Comparison of ENCODE assay signal across 21 mouse cellular contexts in the genomic region with DNA sequence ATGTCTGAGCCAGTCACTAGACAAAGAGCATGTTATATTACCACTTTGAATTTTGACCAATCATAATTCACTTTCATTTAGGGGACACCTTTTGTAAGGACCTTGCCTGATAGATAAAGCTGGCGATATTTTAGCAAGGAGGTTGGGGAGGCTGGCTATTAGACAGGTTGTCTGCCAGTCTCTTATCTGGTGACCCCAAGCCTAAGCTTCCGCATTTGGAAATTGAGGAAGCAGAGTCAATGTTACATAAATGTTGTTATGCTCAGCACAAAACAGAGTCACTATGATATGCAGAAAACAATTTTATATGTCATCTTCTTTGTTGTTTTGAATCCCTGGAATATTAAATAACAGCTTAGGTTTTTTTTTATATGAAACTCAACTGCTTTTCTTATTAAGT.
"Had no signal": no experiment of that assay in that cellular context is flagged by ENCODE, and none has a peak within 500 bp of the region (broad histone marks: within the 10 kb centered on the region; RNA-seq: fewer than 3 reads in every experiment).

No protein-coding gene starts in this region.

- H3K9ac ChIP-seq: limb, embryonic 12.5 days; limb, embryonic 15.5 days; liver, embryonic 13.5 days; lung, embryonic 14.5 days; midbrain, embryonic 12.5 days; neural tube, embryonic 15.5 days had no signal

- H3K4me2 ChIP-seq: limb, embryonic 12.5 days; limb, embryonic 15.5 days; liver, embryonic 13.5 days; lung, embryonic 14.5 days; midbrain, embryonic 12.5 days; neural tube, embryonic 15.5 days had no signal

- H3K9me3 ChIP-seq: limb, embryonic 12.5 days; limb, embryonic 15.5 days; liver, embryonic 13.5 days; midbrain, embryonic 12.5 days; neural tube, embryonic 15.5 days had no signal

- H3K4me1 ChIP-seq: limb, embryonic 12.5 days; limb, embryonic 15.5 days; liver, embryonic 13.5 days; midbrain, embryonic 12.5 days; neural tube, embryonic 15.5 days had no signal

- H3K27me3 ChIP-seq: limb, embryonic 12.5 days; limb, embryonic 15.5 days; liver, embryonic 13.5 days; midbrain, embryonic 12.5 days; neural tube, embryonic 15.5 days had no signal

- ATAC-seq: intestine, postnatal 0 days; lung, postnatal 0 days had no signal

- H3K4me3 ChIP-seq: limb, embryonic 12.5 days; limb, embryonic 15.5 days; liver, embryonic 13.5 days; midbrain, embryonic 12.5 days; myocyte; neural tube, embryonic 15.5 days had no signal

- DNase-seq: kidney, adult 2 months; kidney, postnatal 25 days; left cerebral cortex, postnatal 4 days; liver, embryonic 13.5 days; lung, embryonic 14.5 days; right cerebral cortex, adult 18-20 months; right cerebral cortex, postnatal 14 days; right cerebral cortex, postnatal 4 days; thymus, adult 2 months; thymus, postnatal 14 days; thymus, postnatal 4 days had no signal

- H3K27ac ChIP-seq: kidney, postnatal 0 days; limb, embryonic 12.5 days; limb, embryonic 15.5 days; liver, embryonic 13.5 days; macrophage; midbrain, embryonic 12.5 days; neural tube, embryonic 15.5 days; stomach, postnatal 0 days had no signal

- H3K36me3 ChIP-seq: limb, embryonic 12.5 days; limb, embryonic 15.5 days; liver, embryonic 13.5 days; midbrain, embryonic 12.5 days; neural tube, embryonic 15.5 days had no signal
